Mouse (Mus musculus) heart, postnatal 0 days (tissue): ENCODE measurements around the gene Arhgap42.

Experiments
- CTCF ChIP-seq: IDR thresholded peaks from 2 replicates; pipeline ENCODE4 v1.5.1; 2016; ENCODE audit warnings: antibody characterized with exemption, control low read depth, low read depth
- EP300 ChIP-seq: IDR thresholded peaks from 2 replicates; pipeline ENCODE4 v1.6.1; 2016; ENCODE audit warnings: antibody characterized with exemption, low read depth

GRCm38 (mm10) chr9:9041009-9041408 lies 197.9 kb downstream of the Arhgap42 start:
- TF ChIP-seq CTCF, result no peak
- no peak for TF ChIP-seq EP300
